Mouse (Mus musculus) kidney, adult 8-10 months (tissue): ENCODE measurements at regions not wholly inside any gene's neighbourhood (a gene's known extent, or its start where the extent isn't known, plus 50 kb on each side); places are given as distances from the start of the nearest gene placed in this dataset.

Source experiments
- DNase-seq, 2 experiments: peaks; one replicate each; pipeline ENCODE4 v3.0.0; 2022

DNA sequence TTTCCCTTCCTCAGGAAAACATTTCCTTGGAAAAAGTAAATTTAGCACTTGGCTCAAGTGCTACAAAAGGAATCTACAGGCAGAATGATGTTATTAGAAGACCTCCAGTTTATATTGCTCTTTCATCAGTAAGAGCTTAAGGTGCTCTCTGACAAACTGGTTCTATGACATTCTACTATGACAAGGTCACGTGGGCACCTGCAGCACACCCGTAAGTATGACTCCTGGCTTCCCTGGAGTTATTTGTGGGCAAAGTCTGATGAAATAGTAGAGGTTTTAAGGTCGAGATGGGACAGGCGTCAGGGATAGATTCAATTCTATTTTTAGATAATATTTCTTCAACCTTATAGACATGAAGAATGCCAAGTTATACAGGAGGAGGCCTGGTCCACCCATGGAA, 84.9 kb upstream of the Ccn6 start:
- no peak for DNase-seq

- no peak for DNase-seq
Observed at GRCm38 (mm10) chr10:39246984-39247383, 83.4 kb upstream of the Ccn6 start.

DNA sequence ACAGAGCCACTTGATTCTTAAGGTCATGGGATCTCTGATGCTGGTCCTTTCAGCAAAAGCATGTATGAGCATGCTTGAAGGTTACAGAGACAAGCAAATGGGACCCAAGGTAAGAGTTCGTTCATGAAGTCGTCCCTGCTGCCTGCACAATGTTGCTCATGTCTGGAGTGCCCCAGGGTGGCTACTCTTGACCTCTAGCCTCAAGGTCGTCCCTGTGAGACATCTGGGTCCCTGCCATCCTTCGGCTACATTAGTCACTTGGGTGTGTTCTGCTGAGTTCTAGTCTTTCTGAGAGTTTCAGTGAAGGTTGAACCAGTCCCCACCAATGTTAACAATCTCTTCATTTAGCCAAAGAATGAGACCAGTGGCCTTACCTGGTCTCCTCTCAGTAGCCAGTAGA, 81.5 kb upstream of the Ccn6 start:
- DNase-seq, result no peak

DNA sequence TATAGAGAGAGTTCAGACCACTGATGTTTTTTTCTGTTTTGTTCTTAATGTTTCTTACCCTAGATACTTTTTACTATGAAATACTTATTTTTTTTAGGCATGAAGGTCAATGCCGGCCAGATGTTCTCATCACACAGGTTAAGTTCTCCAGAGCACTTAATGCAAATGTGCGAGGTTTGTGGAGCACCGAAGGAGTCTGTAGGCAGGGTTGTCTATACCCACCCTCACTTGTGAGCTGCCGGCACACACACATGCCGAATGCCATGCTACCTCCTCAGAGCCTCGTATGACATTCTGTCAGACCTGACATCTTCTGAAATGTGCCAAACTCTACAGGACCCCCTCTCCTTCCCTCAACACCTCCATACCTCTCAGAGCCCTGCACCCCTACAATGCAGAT, 80.5 kb upstream of the Ccn6 start:
- no peak for DNase-seq

- no peak for DNase-seq
Observed at GRCm38 (mm10) chr10:39242398-39242797, 78.8 kb upstream of the Ccn6 start.

DNA sequence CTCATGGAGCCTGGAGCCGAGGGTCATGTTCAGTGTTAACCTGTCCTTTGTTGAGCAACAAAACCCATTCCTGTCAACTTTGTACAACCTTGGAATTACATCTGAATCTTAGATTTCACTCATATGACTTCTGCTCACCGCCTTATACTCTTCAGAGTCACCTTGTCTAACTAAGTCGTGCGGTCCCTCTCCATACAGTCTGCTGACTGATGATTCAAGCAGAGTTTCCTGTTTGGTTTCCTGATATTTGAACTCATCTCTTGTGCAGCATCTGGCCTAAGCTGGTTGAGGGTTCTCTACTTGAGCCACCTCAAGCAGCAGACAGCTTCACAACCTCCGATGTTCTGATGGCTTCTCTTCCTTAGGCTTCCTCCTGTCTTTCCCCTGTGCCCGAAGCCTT, 78.3 kb upstream of the Ccn6 start:
- DNase-seq, result no peak

DNA sequence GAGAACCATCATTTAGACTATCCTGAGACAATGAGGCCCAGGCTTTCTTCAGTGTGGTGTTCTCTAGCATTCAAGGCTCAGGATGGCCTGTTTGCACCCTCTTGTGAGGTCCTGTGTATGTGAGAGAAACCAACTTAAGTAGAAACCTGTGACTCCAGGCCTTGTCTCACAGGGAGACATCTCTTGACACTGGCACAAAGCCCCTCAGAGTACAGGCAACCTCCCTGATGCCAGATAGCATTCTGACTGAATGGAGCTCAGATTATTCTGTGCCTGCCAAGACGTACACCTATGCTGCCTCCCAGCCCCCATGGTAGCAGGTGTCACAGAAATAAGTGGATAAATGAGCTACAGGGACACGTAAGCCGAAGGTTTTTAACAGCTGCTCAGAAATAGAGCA, 77.9 kb upstream of the Ccn6 start:
- DNase-seq, result no peak

- DNase-seq, result no peak
Observed at GRCm38 (mm10) chr10:39240966-39241365, 77.4 kb upstream of the Ccn6 start.

GRCm38 (mm10) chr10:39240178-39240791, 76.7 kb upstream of the Ccn6 start:
- no peak for DNase-seq

- peak; percentile 38 to 47 for DNase-seq
Observed at GRCm38 (mm10) chr10:39239498-39240177, 76.0 kb upstream of the Ccn6 start.

DNA sequence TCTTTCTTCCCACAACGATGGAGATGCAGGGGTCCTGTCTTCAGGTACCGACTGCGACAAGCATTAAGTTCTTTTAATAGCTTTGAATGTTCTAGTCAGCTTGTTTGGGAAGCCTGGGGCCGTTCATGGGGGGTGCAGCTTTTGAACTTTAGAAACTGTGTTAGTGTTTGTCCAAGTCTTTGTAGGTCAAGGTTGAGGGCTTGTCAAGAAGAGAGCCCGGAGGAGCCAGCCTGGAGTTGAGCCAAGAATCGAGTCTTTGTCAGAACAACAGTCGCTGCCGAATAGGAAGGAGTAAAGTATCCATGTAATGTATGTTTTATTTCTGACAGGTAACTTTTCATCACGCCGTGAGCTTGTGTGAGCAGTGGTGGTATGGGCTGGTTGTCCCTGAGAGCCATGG, 75.0 kb upstream of the Ccn6 start:
- no peak for DNase-seq

GRCm38 (mm10) chr10:39237549-39237948, 74.0 kb upstream of the Ccn6 start:
- DNase-seq, result no peak

GRCm38 (mm10) chr10:39233926-39234450, 70.4 kb upstream of the Ccn6 start:
- DNase-seq, result no peak

DNA sequence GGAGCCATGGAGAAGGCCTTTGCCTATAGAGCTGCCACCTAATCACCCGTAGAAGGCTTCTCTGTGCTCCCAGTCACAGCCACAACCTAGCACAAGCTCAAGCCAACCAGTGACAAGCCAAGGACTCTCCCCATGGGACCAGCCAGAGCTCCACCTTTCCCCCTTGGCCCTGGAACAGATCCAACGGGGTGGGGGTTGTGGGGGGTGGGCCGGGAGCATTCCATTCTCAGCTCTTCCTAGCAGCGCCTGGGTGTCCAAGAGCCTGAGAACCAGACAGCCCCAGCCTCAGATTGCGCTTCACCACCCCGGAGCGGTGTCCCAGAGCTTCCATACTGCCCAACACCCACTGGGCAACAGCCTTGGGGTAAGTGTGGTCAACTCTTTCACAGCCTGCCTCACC, 69.6 kb upstream of the Ccn6 start:
- no peak for DNase-seq

- no peak for DNase-seq
Observed at GRCm38 (mm10) chr10:39230634-39231410, 67.2 kb upstream of the Ccn6 start.

- DNase-seq, result no peak
Observed at GRCm38 (mm10) chr10:39229233-39229632, 65.6 kb upstream of the Ccn6 start.

GRCm38 (mm10) chr10:39228027-39228426, 64.4 kb upstream of the Ccn6 start:
- no peak for DNase-seq

DNA sequence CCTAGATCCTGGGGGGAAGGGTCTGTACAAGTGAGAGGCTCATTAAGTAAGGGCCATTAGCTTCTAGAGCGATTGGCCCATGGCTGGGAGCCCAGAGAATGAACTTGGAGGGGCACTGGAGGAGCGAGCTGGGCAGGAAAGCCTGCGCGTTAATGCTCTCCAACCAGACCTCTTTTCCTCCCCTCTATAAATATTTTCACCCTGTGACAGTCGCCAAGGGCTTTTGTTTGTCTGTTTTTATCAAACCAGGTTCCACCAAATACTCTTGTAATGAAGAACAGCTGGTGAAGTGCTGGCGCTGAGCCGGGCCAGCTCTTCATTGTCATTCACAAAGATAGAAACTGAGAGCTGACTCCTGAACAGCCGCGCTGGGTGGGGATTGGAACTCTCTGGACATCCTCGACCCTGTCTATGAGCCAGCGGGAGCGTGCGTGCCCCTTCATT, 63.9 kb upstream of the Ccn6 start:
- no peak for DNase-seq

DNA sequence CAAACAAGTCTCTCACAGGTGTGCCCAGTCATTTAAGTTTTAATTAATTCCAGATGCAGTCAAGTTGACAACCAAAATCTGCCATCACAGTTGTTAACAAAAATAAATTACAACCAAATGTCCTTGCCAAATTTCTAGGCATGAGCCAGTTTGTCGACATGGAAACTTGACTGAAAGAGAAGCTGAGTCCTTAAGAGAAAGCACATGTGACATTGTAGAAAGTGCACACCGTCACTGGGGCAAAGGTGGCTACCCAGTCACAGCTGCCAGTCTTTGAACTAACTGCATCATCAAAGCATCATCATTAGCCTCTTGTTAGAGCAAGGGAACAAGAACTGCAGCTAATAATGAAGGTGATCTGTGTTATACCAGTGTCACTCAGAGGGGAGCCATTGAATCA, 62.9 kb upstream of the Ccn6 start:
- no peak for DNase-seq

GRCm38 (mm10) chr10:39224449-39225094, 61.0 kb upstream of the Ccn6 start:
- DNase-seq, result no peak

- no peak for DNase-seq
Observed at GRCm38 (mm10) chr10:39221028-39221427, 57.4 kb upstream of the Ccn6 start.

DNA sequence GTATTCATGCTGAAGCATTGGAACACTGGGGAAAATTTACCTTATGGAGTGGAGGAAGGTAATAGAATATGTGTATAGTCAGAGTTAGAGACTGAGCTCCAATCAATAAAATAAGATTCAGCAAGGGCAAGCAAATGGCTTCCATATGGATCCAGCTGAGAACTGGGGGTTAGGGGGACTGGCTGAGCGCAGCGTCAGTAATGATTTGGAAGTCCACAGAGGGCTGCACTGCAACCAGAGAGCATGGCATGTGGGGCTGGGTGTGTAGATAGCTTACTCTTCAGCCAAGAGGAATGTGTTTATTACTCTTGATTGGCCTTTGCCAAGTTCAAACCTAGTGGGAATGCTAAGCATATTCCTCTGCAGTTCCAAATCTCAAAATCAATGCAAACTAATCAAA, 55.8 kb upstream of the Ccn6 start:
- DNase-seq, result no peak

DNA sequence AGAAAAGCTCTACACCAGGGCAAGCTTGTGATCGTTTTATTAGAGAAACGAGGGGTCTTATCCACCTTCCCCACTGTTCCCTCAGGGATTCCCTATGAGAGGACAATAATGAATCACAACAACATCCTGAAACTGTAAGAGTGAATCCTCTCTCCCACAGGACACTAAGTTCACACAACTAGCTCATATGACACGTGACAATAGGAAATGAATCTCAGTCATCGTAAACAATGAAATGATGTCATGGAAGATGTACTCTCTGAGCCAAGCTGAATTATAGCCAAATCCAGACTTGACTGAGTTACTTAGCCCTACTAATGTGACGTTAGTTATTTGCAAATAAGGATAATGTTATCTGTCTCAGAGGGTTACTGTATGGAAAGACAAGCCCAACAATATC, 54.6 kb upstream of the Ccn6 start:
- DNase-seq, result peak in 1 of 2 experiments; percentile 8
